ENCODE assay signal across 18 mouse cellular contexts in genomic region chr3:92485863-92486262, GRCm38 (mm10). TPM values are rescaled to one million over a fixed set of nuclear protein-coding genes. Genes with fewer than 3 reads are reported as not detected.
A peak's percentile ranks its signal among the peaks of the same experiment; 100 is the strongest.
DNase-seq lines count a peak whose midpoint lies in the region; ATAC-seq and TF ChIP-seq lines count a peak whose summit lies in the region.
"Had no signal": no experiment of that assay in that cellular context is flagged by ENCODE, and none has a peak within 500 bp of the region (broad histone marks: within the 10 kb centered on the region; RNA-seq: fewer than 3 reads in every experiment).

TSS of gene Sprr1a (minus strand) at chr3:92485895.

- peak; percentile 7 for DNase-seq in adrenal gland, adult 8-10 months
- DNase-seq in adrenal gland, adult 18-20 months (ENCODE audit: low spot score in 2 of 2) = no peak
- no peak for DNase-seq in thymus, adult 2 months
- DNase-seq in thymus, postnatal 4 days = no peak
- peak; percentile 34 for DNase-seq in stomach, postnatal 0 days (ENCODE audit: low spot score)
- no peak for DNase-seq in cerebellum, postnatal 10 days
- DNase-seq: cerebellum, adult 2 months; gastrocnemius, postnatal 10 days; liver, embryonic 13.5 days; spleen, adult 18-20 months; thymus, postnatal 25 days had no signal

- H3K27me3 ChIP-seq in thymus, adult 2 months (ENCODE audit: control insufficient read depth, insufficient read depth, low read length) = no peaks in the 10 kb centered on the region
- H3K27me3 ChIP-seq in embryonic facial prominence, embryonic 15.5 days = no peaks in the 10 kb centered on the region
- H3K27me3 ChIP-seq in stomach, postnatal 0 days (ENCODE audit: control insufficient read depth, insufficient read depth, low read length) = no peaks in the 10 kb centered on the region
- H3K27me3 ChIP-seq in liver, embryonic 12.5 days (replicated peaks) = no peaks in the 10 kb centered on the region
- H3K27me3 ChIP-seq: heart, embryonic 15.5 days; hindbrain, embryonic 15.5 days; liver, embryonic 13.5 days had no signal

- no peak within 1 kb of the TSS for H3K4me3 ChIP-seq in thymus, adult 2 months (ENCODE audit: control insufficient read depth, insufficient read depth, low read length)
- no peak within 1 kb of the TSS for H3K4me3 ChIP-seq in embryonic facial prominence, embryonic 15.5 days (replicated peaks)
- no peak within 1 kb of the TSS; the same call in 1 of the 2 replicates for H3K4me3 ChIP-seq in stomach, postnatal 0 days (ENCODE audit: low read depth, low read length)
- no peak within 1 kb of the TSS for H3K4me3 ChIP-seq in liver, embryonic 12.5 days
- H3K4me3 ChIP-seq: heart, embryonic 15.5 days; hindbrain, embryonic 15.5 days; liver, embryonic 13.5 days had no signal

- H3K4me2 ChIP-seq in embryonic facial prominence, embryonic 15.5 days (replicated peaks) = no peak within 1 kb of the TSS
- peak within 1 kb of the TSS; percentile 20; the same call in 1 of the 2 replicates for H3K4me2 ChIP-seq in stomach, postnatal 0 days (replicated peaks; ENCODE audit: low read depth)
- H3K4me2 ChIP-seq in liver, embryonic 12.5 days = no peak within 1 kb of the TSS
- H3K4me2 ChIP-seq: heart, embryonic 15.5 days; hindbrain, embryonic 15.5 days; liver, embryonic 13.5 days had no signal

- no peak within 1 kb of the TSS for H3K9ac ChIP-seq in embryonic facial prominence, embryonic 15.5 days
- H3K9ac ChIP-seq in stomach, postnatal 0 days (ENCODE audit: low read length) = no peak within 1 kb of the TSS
- H3K9ac ChIP-seq in liver, embryonic 12.5 days = no peak within 1 kb of the TSS
- H3K9ac ChIP-seq: heart, embryonic 15.5 days; hindbrain, embryonic 15.5 days; liver, embryonic 13.5 days had no signal

- no peaks in the 10 kb centered on the region for H3K36me3 ChIP-seq in thymus, adult 2 months (ENCODE audit: control insufficient read depth, insufficient read depth, low read length)
- H3K36me3 ChIP-seq in embryonic facial prominence, embryonic 15.5 days = no peaks in the 10 kb centered on the region
- H3K36me3 ChIP-seq in stomach, postnatal 0 days (ENCODE audit: control insufficient read depth, insufficient read depth, low read length) = no peaks in the 10 kb centered on the region
- no peaks in the 10 kb centered on the region for H3K36me3 ChIP-seq in liver, embryonic 12.5 days
- H3K36me3 ChIP-seq: heart, embryonic 15.5 days; hindbrain, embryonic 15.5 days; liver, embryonic 13.5 days had no signal

- TF ChIP-seq EP300 in stomach, postnatal 0 days (optimal IDR thresholded peaks at IDR 0.05) = no peak

- ATAC-seq in embryonic facial prominence, embryonic 15.5 days (ENCODE audit: insufficient number of reproducible peaks, low FRiP score, low TSS enrichment, low read depth) = no peak
- peak; percentile 93 for ATAC-seq in stomach, postnatal 0 days (ENCODE audit: low FRiP score, low TSS enrichment)
- no peak for ATAC-seq in liver, embryonic 12.5 days
- ATAC-seq: forebrain, embryonic 14.5 days had no signal

- H3K27ac ChIP-seq in thymus, adult 2 months (ENCODE audit: control insufficient read depth, insufficient read depth, low read length) = no peak within 1 kb of the TSS
- H3K27ac ChIP-seq in embryonic facial prominence, embryonic 15.5 days (replicated peaks) = 0 out of 2 replicates have a peak within 1 kb of the TSS, but pooled peaks have one; percentile 34
- peak within 1 kb of the TSS; percentile 24 for H3K27ac ChIP-seq in stomach, postnatal 0 days (replicated peaks)
- H3K27ac ChIP-seq in liver, embryonic 12.5 days = no peak within 1 kb of the TSS
- H3K27ac ChIP-seq: heart, embryonic 15.5 days; hindbrain, embryonic 15.5 days; liver, embryonic 13.5 days had no signal

- H3K9me3 ChIP-seq in embryonic facial prominence, embryonic 15.5 days (replicated peaks) = no peaks in the 10 kb centered on the region
- no peaks in the 10 kb centered on the region for H3K9me3 ChIP-seq in stomach, postnatal 0 days (ENCODE audit: control insufficient read depth, low read length)
- H3K9me3 ChIP-seq in liver, embryonic 12.5 days (replicated peaks) = no peaks in the 10 kb centered on the region
- H3K9me3 ChIP-seq: heart, embryonic 15.5 days; hindbrain, embryonic 15.5 days; liver, embryonic 13.5 days had no signal

- TF ChIP-seq CTCF in thymus, adult 2 months (IDR thresholded peaks at IDR 0.05; ENCODE audit: borderline replicate concordance, control insufficient read depth, extremely low read depth, insufficient read depth, low read length, poor library complexity) = no peak
- TF ChIP-seq CTCF in stomach, postnatal 0 days (IDR thresholded peaks at IDR 0.05; ENCODE audit: low read depth) = no peak

- no peaks in the 10 kb centered on the region for H3K4me1 ChIP-seq in thymus, adult 2 months (replicated peaks; ENCODE audit: control insufficient read depth, insufficient read depth, low read length)
- no peaks in the 10 kb centered on the region for H3K4me1 ChIP-seq in embryonic facial prominence, embryonic 15.5 days
- no peaks in the 10 kb centered on the region for H3K4me1 ChIP-seq in stomach, postnatal 0 days (replicated peaks; ENCODE audit: control insufficient read depth, insufficient read depth)
- no peaks in the 10 kb centered on the region for H3K4me1 ChIP-seq in liver, embryonic 12.5 days
- H3K4me1 ChIP-seq: heart, embryonic 15.5 days; hindbrain, embryonic 15.5 days; liver, embryonic 13.5 days had no signal

- no peak for TF ChIP-seq POLR2A in thymus, adult 2 months (IDR thresholded peaks at IDR 0.05; ENCODE audit: control insufficient read depth, extremely low read depth, insufficient read depth, low read length, poor library complexity)

RNA-seq across cellular contexts. Expression of gene Sprr1a, which starts in this region (rescaled TPM):
- not detected for total RNA-seq in adrenal gland, adult 8-10 months (2022)
- total RNA-seq in adrenal gland, adult 18-20 months (2021) = not detected
- 30.1 and 34.5 TPM in 2 replicates for polyA plus RNA-seq in thymus, adult 2 months (2012; rRNA removed)
- polyA plus RNA-seq in embryonic facial prominence, embryonic 15.5 days (2015; fragmentation: Nextera tagmentation; extraction: Ambion mirVana) = 303 and 332 TPM in 2 replicates
- polyA plus RNA-seq in stomach, postnatal 0 days (2015; fragmentation: Nextera tagmentation; extraction: Ambion mirVana) = 1,567 and 1,571 TPM in 2 replicates
- not detected in 2 replicates for polyA plus RNA-seq in liver, embryonic 12.5 days (2016; fragmentation: Nextera tagmentation; extraction: Ambion mirVana)
- total RNA-seq: gastrocnemius, postnatal 10 days; left cerebral cortex, postnatal 10 days; megakaryocyte progenitor cell, adult 5-6 weeks had no signal
- polyA plus RNA-seq: forebrain, embryonic 14.5 days; hindbrain, embryonic 15.5 days; liver, embryonic 13.5 days had no signal

Comparison
In these comparisons a context has a peak if more than half of its experiments do, and no peak if none do; other contexts are left out.
1. RNA of gene Sprr1a (polyA plus RNA-seq): 1,567 to 1,571 TPM in stomach, postnatal 0 days, 303 to 332 TPM in embryonic facial prominence, embryonic 15.5 days and 30.1 to 34.5 TPM in thymus, adult 2 months; not detected in liver, embryonic 12.5 days; every median in the first group is over 10 times any median in the second.
2. Peak in DNase-seq in adrenal gland, adult 8-10 months; RNA of the gene not detected or under 1 TPM.
3. H3K27ac ChIP-seq: peak in embryonic facial prominence, embryonic 15.5 days (single experiment) and stomach, postnatal 0 days (single experiment); none in thymus, adult 2 months (single experiment) and liver, embryonic 12.5 days (single experiment).